Mouse (Mus musculus): ENCODE measurements around the gene Nfat5. TPM values are rescaled to one million over a fixed set of nuclear protein-coding genes. Genes with fewer than 3 reads are reported as not detected.

Gene Nfat5
- polyA plus RNA-seq, 1 experiment from 2014 or later, result 15.2 TPM

DNA sequence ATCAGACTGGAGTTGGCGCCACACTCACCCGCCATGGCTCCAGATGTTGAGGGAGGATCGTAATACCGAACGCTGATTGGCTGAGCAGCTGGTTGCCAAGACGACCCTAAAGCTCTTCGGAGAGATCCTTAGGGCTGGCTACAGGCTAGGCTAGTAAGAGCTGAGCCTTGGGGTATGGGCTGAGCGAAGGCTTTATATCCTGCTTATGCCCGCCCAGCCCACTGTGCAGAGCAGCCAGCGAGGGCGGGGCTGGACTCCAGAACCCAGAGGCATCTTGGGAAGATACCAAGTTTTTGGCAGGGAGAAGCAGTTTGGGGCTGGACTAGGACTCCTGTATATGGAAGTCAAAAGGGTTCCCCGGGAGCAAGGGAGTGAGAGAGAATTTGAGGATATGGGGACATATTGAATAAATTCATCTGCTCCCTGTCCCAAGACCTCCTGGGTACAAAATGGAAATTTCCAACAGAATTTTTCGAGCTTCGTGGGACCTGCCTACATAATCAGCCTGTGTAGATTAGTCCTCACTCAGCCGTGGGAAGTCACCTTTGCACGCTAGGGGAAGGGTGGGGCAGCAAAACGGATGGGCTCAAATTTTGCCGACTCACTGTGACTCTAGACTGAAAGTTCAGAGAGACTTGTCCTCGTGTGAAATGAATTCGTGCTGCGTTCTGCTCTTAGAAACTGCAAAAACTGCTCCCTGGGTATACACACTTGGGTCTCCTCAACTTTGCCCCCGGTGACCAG lies 109.9 kb downstream of the Nfat5 start, which contains the start of gene Nqo1:
Nqo1 (minus strand) TSS at position 169 of the 744 bp plus-strand sequence.
- H3K4me1 ChIP-seq, result peaks cover 14% of the 10 kb centered on the region
- peak within 1 kb of the TSS; percentile 19; the same call in 1 of the 2 replicates for H3K4me3 ChIP-seq
- no peaks in the 10 kb centered on the region for H3K9me3 ChIP-seq
- H3K27ac ChIP-seq, result no peak within 1 kb of the TSS
- peak; percentile 93 for ATAC-seq (ENCODE audit: low FRiP score, low read depth)
- 0 out of 2 replicates have a peak within 1 kb of the TSS, but pooled peaks have one; percentile 13 for H3K9ac ChIP-seq
- no peaks in the 10 kb centered on the region for H3K27me3 ChIP-seq (replicated peaks)
- peak within 1 kb of the TSS; percentile 52 for H3K4me2 ChIP-seq (replicated peaks)
- WGBS, result 17% methylated on average over 22 of the region's 22 CpGs
- H3K36me3 ChIP-seq, result peaks cover 11% of the 10 kb centered on the region; the same call in 1 of the 2 replicates

DNA sequence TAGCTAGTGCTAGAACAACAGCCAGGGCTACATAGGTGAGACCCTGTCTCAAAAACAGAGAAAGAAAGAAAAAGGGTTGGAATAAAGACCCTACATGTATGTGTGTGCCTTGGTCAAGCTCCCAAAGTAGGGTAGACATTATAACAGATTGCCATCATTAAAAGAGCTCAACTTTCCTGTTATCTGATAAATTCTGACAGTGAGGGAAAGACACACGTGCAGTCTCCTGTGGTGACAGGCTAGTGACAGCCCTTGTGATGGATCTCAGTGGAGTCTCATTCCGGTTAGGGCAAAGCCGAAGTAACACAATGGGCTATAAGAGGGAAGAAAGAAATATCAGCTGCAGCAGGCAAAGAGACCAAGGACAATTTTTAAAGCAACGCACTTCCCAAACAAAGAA lies 110.8 kb downstream of the Nfat5 start:
- H3K4me1 ChIP-seq, result peaks cover 14% of the 10 kb centered on the region
- 80% methylated on average over 4 of the region's 4 CpGs for WGBS
- ATAC-seq (ENCODE audit: low FRiP score, low read depth), result no peak
- no peaks in the 10 kb centered on the region for H3K27me3 ChIP-seq (replicated peaks)
- H3K9ac ChIP-seq, result no peak overlapping the region
- H3K9me3 ChIP-seq, result no peaks in the 10 kb centered on the region
- H3K4me2 ChIP-seq (replicated peaks), result no peak overlapping the region
- H3K4me3 ChIP-seq, result no peak overlapping the region
- H3K36me3 ChIP-seq, result peaks cover 16% of the 10 kb centered on the region; the same call in 1 of the 2 replicates
- H3K27ac ChIP-seq, result no peak overlapping the region

DNA sequence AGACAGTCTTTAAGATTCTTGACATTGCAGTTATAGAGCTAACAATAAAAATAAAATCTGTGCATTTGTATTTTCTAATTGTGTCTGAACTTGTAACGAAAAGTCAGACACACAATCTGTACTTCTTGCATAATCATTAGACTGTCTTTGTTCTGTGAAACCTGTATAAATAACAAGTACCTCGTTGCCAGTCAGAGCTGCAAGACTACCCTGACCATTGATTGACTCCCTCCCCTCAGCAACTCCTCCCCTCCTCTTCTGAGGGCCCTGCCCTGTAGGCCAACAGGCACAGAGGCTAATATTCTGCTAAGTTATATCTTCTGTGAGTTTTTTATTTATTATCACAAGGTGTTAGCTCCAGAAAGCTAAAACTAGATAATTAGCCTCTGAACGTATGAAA lies 112.7 kb downstream of the Nfat5 start:
- no peaks in the 10 kb centered on the region for H3K27me3 ChIP-seq (replicated peaks)
- H3K27ac ChIP-seq, result no peak overlapping the region
- no peak for ATAC-seq (ENCODE audit: low FRiP score, low read depth)
- no peak overlapping the region for H3K4me3 ChIP-seq
- 63% methylated on average over 3 of the region's 3 CpGs for WGBS
- peaks cover 14% of the 10 kb centered on the region for H3K4me1 ChIP-seq
- peaks cover 35% of the 10 kb centered on the region for H3K36me3 ChIP-seq
- H3K9ac ChIP-seq, result no peak overlapping the region
- H3K4me2 ChIP-seq (replicated peaks), result no peak overlapping the region
- H3K9me3 ChIP-seq, result no peaks in the 10 kb centered on the region

DNA sequence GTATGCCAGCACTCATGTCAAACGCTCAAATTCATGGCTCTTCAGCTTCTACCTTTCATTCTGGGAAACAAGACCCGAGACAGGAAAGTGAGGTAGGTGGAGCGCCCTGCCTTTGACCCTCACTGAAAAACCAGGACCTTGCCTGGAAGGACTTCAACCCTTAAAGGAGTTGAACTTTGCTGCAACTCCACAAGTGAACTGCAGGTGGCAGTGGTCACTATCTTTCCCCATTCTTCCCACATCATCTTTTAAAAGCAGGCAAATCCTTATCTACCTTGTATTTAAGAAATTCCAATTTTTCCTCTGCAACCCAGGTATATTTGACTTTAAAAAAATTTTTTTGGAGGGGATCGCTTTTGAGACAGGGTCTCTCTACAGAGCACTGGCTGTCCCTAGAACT lies 118.1 kb downstream of the Nfat5 start:
- no peaks in the 10 kb centered on the region for H3K9me3 ChIP-seq
- no peaks in the 10 kb centered on the region for H3K27me3 ChIP-seq (replicated peaks)
- no peak overlapping the region for H3K27ac ChIP-seq
- no peak overlapping the region for H3K4me2 ChIP-seq (replicated peaks)
- H3K4me1 ChIP-seq, result no peaks in the 10 kb centered on the region
- H3K36me3 ChIP-seq, result peaks cover 84% of the 10 kb centered on the region
- 77% methylated on average over 4 of the region's 4 CpGs for WGBS
- ATAC-seq (ENCODE audit: low FRiP score, low read depth), result no peak
- H3K9ac ChIP-seq, result no peak overlapping the region
- H3K4me3 ChIP-seq, result no peak overlapping the region

DNA sequence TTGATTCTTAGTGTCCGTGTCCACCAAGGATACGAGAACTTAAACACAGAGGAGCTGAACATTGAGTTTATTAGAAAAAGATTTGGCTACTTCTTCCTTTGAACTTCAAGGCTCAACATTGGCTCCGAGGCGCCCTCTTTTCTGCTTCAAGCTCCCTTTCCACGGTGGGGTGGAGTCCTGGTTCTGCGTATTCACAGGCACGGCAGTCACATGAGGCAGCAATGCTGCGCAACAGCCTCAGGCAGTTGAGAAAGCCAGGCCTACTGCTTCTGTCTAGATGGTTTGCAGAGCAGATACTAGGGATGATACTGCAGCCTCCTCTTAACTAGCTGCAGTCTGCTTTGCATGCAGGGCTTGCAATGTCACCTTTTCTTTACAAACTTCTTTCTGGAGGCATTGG lies 119.3 kb downstream of the Nfat5 start:
- H3K36me3 ChIP-seq, result peaks cover 88% of the 10 kb centered on the region
- H3K9me3 ChIP-seq, result no peaks in the 10 kb centered on the region
- no peak overlapping the region for H3K4me3 ChIP-seq
- no peak overlapping the region for H3K4me2 ChIP-seq (replicated peaks)
- no peak for ATAC-seq (ENCODE audit: low FRiP score, low read depth)
- H3K4me1 ChIP-seq, result no peaks in the 10 kb centered on the region
- WGBS, result 89% methylated on average over 8 of the region's 8 CpGs
- H3K27ac ChIP-seq, result no peak overlapping the region
- no peak overlapping the region for H3K9ac ChIP-seq
- H3K27me3 ChIP-seq (replicated peaks), result no peaks in the 10 kb centered on the region

DNA sequence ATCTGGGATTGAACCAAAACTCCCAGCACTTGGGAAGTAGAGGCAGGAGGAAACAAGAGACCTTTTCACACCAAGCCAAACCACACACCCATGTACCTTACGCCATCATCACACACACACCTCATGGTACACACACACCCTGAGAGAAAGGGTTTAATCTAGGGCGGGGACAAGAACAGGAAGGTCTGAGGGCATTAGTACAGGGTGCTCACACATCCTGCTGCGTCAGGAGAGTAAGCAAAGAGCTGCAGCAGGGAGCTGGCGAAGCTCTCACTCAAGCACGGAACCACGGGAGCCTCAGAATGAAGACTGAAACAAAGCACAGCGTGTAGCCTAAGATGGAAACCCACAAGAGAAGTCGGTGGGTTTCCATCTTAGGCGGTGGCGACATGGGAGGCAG lies 120.6 kb downstream of the Nfat5 start:
- Histone ChIP-seq H3K9me3 (no peaks in the 10 kb centered on the region), H3K9ac (no peak overlapping the region), H3K27me3 (replicated peaks) (no peaks in the 10 kb centered on the region), H3K27ac (no peak overlapping the region), H3K4me2 (replicated peaks) (no peak overlapping the region), H3K36me3 (peaks cover 93% of the 10 kb centered on the region), H3K4me1 (no peaks in the 10 kb centered on the region), H3K4me3 (no peak overlapping the region)
- ATAC-seq (ENCODE audit: low FRiP score, low read depth), result no peak
- 92% methylated on average over 10 of the region's 10 CpGs for WGBS

DNA sequence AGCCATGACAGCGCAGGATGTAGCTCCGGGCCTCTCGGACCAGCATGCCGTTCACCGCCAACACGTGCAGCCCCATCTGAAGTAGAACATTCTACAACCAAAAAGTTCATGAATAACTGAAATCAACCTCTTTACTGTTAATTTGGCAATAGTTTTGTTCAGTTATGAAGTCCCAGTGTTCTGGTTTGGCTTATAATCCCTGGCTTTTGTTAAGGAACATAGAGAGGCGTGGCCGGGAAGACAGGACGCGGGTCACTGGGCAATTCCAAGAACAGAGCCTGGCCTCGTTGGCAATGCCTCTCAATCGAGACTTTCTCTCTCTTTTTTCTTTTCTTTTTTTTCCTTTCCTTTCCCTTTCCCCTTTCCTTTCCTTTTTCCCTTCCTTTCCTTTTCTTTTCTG lies 123.7 kb downstream of the Nfat5 start:
- no peaks in the 10 kb centered on the region for H3K9me3 ChIP-seq
- H3K9ac ChIP-seq, result no peak overlapping the region
- 86% methylated on average over 12 of the region's 12 CpGs for WGBS
- H3K4me3 ChIP-seq, result no peak overlapping the region
- H3K36me3 ChIP-seq, result peaks cover 97% of the 10 kb centered on the region
- no peak overlapping the region for H3K27ac ChIP-seq
- H3K27me3 ChIP-seq (replicated peaks), result no peaks in the 10 kb centered on the region
- no peak for ATAC-seq (ENCODE audit: low FRiP score, low read depth)
- H3K4me1 ChIP-seq, result no peaks in the 10 kb centered on the region
- no peak overlapping the region for H3K4me2 ChIP-seq (replicated peaks)

DNA sequence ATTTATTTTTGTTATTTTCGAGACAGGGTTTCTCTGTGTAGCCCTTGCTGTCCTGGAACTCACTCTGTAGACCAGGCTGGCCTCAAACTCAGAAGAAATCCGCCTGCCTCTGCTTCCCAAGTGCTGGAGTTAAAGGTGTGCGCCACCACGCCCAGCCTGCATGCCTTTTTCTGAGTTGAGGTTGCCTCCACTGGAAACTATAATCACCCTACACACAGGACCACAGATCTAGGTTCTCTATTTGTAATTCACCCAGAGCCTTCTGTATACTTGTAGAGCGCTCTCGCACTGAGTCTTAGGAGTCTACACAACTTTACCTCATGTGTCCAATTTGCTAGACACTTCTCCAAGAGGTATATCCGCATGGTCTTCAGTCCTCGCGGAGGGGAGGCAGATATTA lies 130.9 kb downstream of the Nfat5 start:
- peak overlapping the region; percentile 84 for H3K4me2 ChIP-seq (replicated peaks)
- H3K9me3 ChIP-seq, result no peaks in the 10 kb centered on the region
- peak; percentile 18; the same call in 1 of the 2 replicates for ATAC-seq (ENCODE audit: low FRiP score, low read depth)
- peak overlapping the region; percentile 81 for H3K9ac ChIP-seq
- peak overlapping the region; percentile 90 for H3K4me3 ChIP-seq
- H3K27ac ChIP-seq, result no peak overlapping the region
- H3K27me3 ChIP-seq (replicated peaks), result 0 out of 2 replicates have a peak, but pooled peaks cover 3% of the 10 kb centered on the region
- H3K36me3 ChIP-seq, result peaks cover 37% of the 10 kb centered on the region
- H3K4me1 ChIP-seq, result peaks cover 15% of the 10 kb centered on the region
- WGBS, result 37% methylated on average over 9 of the region's 9 CpGs

DNA sequence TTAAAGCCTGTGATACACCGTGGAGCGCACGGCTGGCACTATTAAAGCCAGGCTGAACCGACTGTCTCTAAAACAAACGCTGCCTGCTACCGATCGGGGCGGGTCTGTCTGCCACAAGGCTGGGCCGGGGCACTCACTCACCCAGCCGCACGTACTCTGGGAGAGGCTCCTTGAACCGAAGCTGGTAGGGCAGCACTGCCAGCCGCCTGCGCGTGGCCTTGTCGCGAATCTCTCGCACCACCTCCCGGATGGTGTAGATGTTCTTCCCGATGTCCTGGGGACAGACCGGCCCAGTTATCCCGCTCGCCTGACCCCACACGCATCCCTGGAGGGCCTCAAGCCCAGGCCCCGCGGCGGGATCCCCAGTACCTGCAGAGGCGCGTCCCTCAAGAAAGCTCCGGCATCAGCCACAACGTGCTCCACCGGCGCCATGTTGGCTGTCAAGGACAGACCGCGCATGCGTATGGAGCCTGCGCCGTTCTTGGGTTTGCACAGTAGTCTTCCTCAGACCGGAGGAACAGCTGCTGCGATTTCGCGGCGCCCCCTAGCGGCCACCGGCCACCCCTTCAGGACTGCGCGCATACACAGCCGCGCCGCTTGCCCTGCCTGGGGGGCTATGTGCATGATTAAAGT lies 131.4 kb downstream of the Nfat5 start, which contains the start of gene Nob1:
Nob1 (minus strand) TSS at position 455 of the 633 bp plus-strand sequence.
- H3K36me3 ChIP-seq, result peaks cover 31% of the 10 kb centered on the region
- H3K27ac ChIP-seq, result no peak within 1 kb of the TSS; the same call in 1 of the 2 replicates
- H3K4me3 ChIP-seq, result peak within 1 kb of the TSS; percentile 90
- H3K9me3 ChIP-seq, result no peaks in the 10 kb centered on the region
- H3K9ac ChIP-seq, result peak within 1 kb of the TSS; percentile 81
- under 1% methylated on average over 50 of the region's 50 CpGs for WGBS
- H3K27me3 ChIP-seq (replicated peaks), result 0 out of 2 replicates have a peak, but pooled peaks cover 3% of the 10 kb centered on the region
- H3K4me1 ChIP-seq, result peaks cover 15% of the 10 kb centered on the region
- ATAC-seq (ENCODE audit: low FRiP score, low read depth), result peak; percentile 99
- peak within 1 kb of the TSS; percentile 84 for H3K4me2 ChIP-seq (replicated peaks)

DNA sequence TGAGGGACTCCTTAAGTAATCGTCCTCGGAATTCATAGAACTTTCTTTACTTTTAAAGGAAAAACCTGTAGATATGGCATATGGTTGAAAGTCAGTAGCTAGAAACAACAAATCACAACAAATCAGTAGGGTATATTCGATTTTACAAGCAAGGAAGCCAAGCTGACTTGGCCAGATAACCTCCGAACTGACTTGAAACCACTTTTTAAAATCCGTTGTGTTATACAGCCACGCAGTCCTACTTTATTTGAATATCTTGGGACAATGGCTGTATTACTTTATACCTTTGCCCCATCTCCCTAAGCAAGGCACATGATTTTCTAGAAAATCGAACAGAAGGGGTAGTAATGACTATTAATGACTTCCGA lies 131.9 kb downstream of the Nfat5 start:
- Histone ChIP-seq H3K36me3 (peaks cover 26% of the 10 kb centered on the region), H3K27me3 (replicated peaks) (0 out of 2 replicates have a peak, but pooled peaks cover 3% of the 10 kb centered on the region), H3K9me3 (no peaks in the 10 kb centered on the region), H3K9ac (no peak overlapping the region), H3K27ac (no peak overlapping the region), H3K4me2 (replicated peaks) (peak overlapping the region; percentile 84; the same call in 1 of the 2 replicates), H3K4me3 (peak overlapping the region; percentile 90; the same call in 1 of the 2 replicates), H3K4me1 (peaks cover 15% of the 10 kb centered on the region)
- ATAC-seq (ENCODE audit: low FRiP score, low read depth), result no peak
- WGBS, result 51% methylated on average over 8 of the region's 8 CpGs

All from neural tube, embryonic 12.5 days (tissue).